Mouse (Mus musculus): ENCODE results near the gene Arhgef28. TPM values are rescaled to one million over a fixed set of nuclear protein-coding genes. Genes with fewer than 3 reads are reported as not detected.

Arhgef28 gene
- polyA plus RNA-seq, 2 experiments: 0.11 to 0.52 TPM

- H3K4me1 ChIP-seq (replicated peaks; ENCODE audit: control insufficient read depth in 2 of 2, insufficient read depth in 2 of 2, low read length in 1 of 2): peaks cover 0 to 3% of the 10 kb centered on the region in 2 experiments; a peak in 1 of 4 replicates
- no peak overlapping the region for H3K4me2 ChIP-seq (ENCODE audit: low read depth)
- no peaks in the 10 kb centered on the region for H3K36me3 ChIP-seq (replicated peaks; ENCODE audit: control insufficient read depth, insufficient read depth, low read depth)
- H3K27me3 ChIP-seq (ENCODE audit: control insufficient read depth, insufficient read depth, low read length): no peaks in the 10 kb centered on the region
- no peak overlapping the region for H3K27ac ChIP-seq
- H3K9me3 ChIP-seq (ENCODE audit: control insufficient read depth, low read length): no peaks in the 10 kb centered on the region
- ATAC-seq (ENCODE audit: insufficient read depth) (no peak), DNase-seq (ENCODE audit: low read depth in 3 of 3, low spot score in 3 of 3) (no peak)
- 43% methylated on average over 4 of the region's 4 CpGs for WGBS (ENCODE audit: insufficient replicate concordance)
- TF ChIP-seq EP300 (IDR thresholded peaks at IDR 0.05; ENCODE audit: low read depth) (no peak), CTCF (IDR thresholded peaks at IDR 0.05; ENCODE audit: low read depth) (no peak)
- H3K4me3 ChIP-seq (ENCODE audit: insufficient read depth in 1 of 2, low read depth in 2 of 2, low read length in 2 of 2): no peak overlapping the region
- H3K9ac ChIP-seq (replicated peaks): no peak overlapping the region
These were observed 197.2 kb downstream of the Arhgef28 start for GRCm38 (mm10) chr13:98009070-98009469.

DNA sequence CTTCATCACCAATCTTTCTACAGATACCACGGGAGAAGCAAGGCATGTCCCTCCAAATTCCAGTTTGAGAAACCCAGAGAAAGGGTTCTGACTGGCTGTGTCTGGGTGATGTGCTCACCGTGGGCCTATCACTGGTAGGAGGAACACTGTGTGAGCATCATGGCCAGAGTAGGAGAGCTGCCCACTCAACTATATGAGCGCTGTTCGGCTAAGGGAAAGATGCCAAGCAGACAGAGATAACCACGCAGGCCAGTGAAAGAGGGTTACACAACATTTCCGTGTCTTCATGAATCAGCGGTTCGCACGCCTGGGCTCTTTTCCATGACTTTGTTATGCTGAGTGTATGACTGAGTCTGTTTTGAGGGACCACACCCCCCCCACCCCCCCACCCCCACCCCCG is 197.7 kb downstream of the Arhgef28 start:
- 61% methylated on average over 10 of the region's 10 CpGs for WGBS (ENCODE audit: insufficient replicate concordance)
- no peak overlapping the region for H3K4me2 ChIP-seq (ENCODE audit: low read depth)
- no peak for ATAC-seq (ENCODE audit: insufficient read depth)

DNA sequence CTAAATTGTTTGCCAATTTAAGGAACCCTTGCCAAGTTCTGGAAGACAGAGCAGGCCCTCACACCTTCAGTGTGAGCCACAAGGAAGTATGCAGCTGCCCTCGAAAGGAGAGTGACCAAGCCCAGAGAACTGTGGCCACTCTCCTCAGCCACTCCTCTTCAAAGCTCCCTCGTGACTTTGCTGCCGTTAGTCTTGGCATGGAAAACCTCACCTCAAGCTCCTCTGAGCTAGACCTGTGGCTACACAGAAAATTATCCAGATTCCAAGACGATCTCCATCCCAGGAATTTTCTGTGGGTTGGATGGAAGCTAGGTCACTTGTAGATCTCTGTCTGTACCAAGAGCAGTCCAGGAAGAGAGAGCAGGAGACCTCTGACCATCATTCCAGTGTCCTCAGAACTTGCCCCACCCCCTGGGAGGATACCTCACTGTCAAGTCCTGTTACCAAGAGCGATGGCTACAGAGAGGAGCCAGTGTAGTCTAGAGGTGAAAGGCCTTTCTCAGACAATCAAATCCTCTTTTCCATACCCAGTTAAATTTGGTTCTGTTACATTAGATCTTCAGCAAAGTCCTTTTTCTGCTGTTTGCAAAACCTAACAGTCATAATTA is 200.5 kb downstream of the Arhgef28 start:
- 50% methylated on average over 5 of the region's 5 CpGs for WGBS (ENCODE audit: insufficient replicate concordance)
- no peak overlapping the region for H3K27ac ChIP-seq
- no peaks in the 10 kb centered on the region for H3K9me3 ChIP-seq (ENCODE audit: control insufficient read depth, low read length)
- H3K4me1 ChIP-seq (replicated peaks; ENCODE audit: control insufficient read depth in 2 of 2, insufficient read depth in 2 of 2, low read length in 1 of 2): peaks cover 0 to 5% of the 10 kb centered on the region in 2 experiments; a peak in 2 of 4 replicates
- no peak for DNase-seq (ENCODE audit: low read depth in 3 of 3, low spot score in 3 of 3)
- no peak overlapping the region for H3K9ac ChIP-seq (replicated peaks)
- TF ChIP-seq EP300 (IDR thresholded peaks at IDR 0.05; ENCODE audit: low read depth): no peak
- no peak for TF ChIP-seq CTCF (IDR thresholded peaks at IDR 0.05; ENCODE audit: low read depth)
- H3K27me3 ChIP-seq (ENCODE audit: control insufficient read depth, insufficient read depth, low read length): no peaks in the 10 kb centered on the region
- no peaks in the 10 kb centered on the region for H3K36me3 ChIP-seq (replicated peaks; ENCODE audit: control insufficient read depth, insufficient read depth, low read depth)
- ATAC-seq (ENCODE audit: insufficient read depth): no peak
- no peak overlapping the region for H3K4me2 ChIP-seq (ENCODE audit: low read depth)
- H3K4me3 ChIP-seq (ENCODE audit: insufficient read depth in 1 of 2, low read depth in 2 of 2, low read length in 2 of 2): no peak overlapping the region

More for the DNA sequence above, 197.7 kb downstream of the Arhgef28 start:
- Histone ChIP-seq H3K9ac (replicated peaks) (no peak overlapping the region), H3K27me3 (ENCODE audit: control insufficient read depth, insufficient read depth, low read length) (no peaks in the 10 kb centered on the region), H3K4me1 (replicated peaks; ENCODE audit: control insufficient read depth in 2 of 2, insufficient read depth in 2 of 2, low read length in 1 of 2) (peaks cover 0 to 3% of the 10 kb centered on the region in 2 experiments; a peak in 1 of 4 replicates), H3K9me3 (ENCODE audit: control insufficient read depth, low read length) (no peaks in the 10 kb centered on the region), H3K4me3 (ENCODE audit: insufficient read depth in 1 of 2, low read depth in 2 of 2, low read length in 2 of 2) (no peak overlapping the region), H3K27ac (no peak overlapping the region), H3K36me3 (replicated peaks; ENCODE audit: control insufficient read depth, insufficient read depth, low read depth) (no peaks in the 10 kb centered on the region)
- no peak for TF ChIP-seq CTCF (IDR thresholded peaks at IDR 0.05; ENCODE audit: low read depth)
- no peak for TF ChIP-seq EP300 (IDR thresholded peaks at IDR 0.05; ENCODE audit: low read depth)
- DNase-seq (ENCODE audit: low read depth in 3 of 3, low spot score in 3 of 3): no peak

DNA sequence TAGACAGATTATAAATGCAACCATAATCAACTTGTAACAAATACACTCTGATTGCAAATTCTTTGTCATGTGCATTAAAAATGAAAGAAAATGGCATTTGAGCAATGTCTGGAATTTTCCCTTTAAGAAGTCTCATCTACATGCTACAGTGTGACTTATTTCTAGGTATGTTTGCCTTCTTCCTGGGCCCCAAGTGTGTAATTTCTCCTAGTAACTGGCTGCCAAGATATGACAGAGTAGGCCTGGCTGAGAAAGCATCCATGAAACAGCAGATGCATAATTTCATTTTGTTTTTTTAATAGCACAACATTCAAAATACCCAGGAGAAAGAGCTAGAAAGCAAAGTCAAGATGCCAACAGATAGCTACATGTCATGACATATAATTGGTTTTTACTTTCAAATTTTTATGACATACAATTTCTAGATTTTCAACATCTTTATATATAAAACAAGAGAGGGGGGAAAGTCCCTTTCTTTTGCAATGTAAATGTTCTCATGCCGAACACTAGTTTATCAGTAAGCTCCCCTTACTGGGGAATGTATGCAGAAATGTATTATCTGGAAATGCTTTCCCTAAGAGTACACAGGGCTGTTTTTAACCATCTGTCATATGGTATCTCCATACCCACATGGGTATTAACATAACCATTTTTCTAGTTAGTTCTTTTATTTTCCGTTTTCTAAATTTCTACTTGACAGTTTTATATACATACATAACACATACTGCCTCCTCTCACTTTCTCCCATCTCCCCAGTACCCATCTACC is 201.4 kb downstream of the Arhgef28 start:
- H3K27ac ChIP-seq: no peak overlapping the region
- peaks cover 0 to 5% of the 10 kb centered on the region in 2 experiments; a peak in 2 of 4 replicates for H3K4me1 ChIP-seq (replicated peaks; ENCODE audit: control insufficient read depth in 2 of 2, insufficient read depth in 2 of 2, low read length in 1 of 2)
- H3K9ac ChIP-seq (replicated peaks): no peak overlapping the region
- H3K36me3 ChIP-seq (replicated peaks; ENCODE audit: control insufficient read depth, insufficient read depth, low read depth): no peaks in the 10 kb centered on the region
- no peak for DNase-seq (ENCODE audit: low read depth in 3 of 3, low spot score in 3 of 3)
- TF ChIP-seq EP300 (IDR thresholded peaks at IDR 0.05; ENCODE audit: low read depth): no peak
- TF ChIP-seq CTCF (IDR thresholded peaks at IDR 0.05; ENCODE audit: low read depth): no peak
- H3K4me3 ChIP-seq (ENCODE audit: insufficient read depth in 1 of 2, low read depth in 2 of 2, low read length in 2 of 2): no peak overlapping the region
- no peak for ATAC-seq (ENCODE audit: insufficient read depth)
- 62% methylated on average over 2 of the region's 2 CpGs for WGBS (ENCODE audit: insufficient replicate concordance)
- no peaks in the 10 kb centered on the region for H3K9me3 ChIP-seq (ENCODE audit: control insufficient read depth, low read length)
- no peaks in the 10 kb centered on the region for H3K27me3 ChIP-seq (ENCODE audit: control insufficient read depth, insufficient read depth, low read length)
- no peak overlapping the region for H3K4me2 ChIP-seq (ENCODE audit: low read depth)

- WGBS (ENCODE audit: insufficient replicate concordance): 40% methylated on average over 7 of the region's 7 CpGs
These were observed 202.5 kb downstream of the Arhgef28 start for GRCm38 (mm10) chr13:98003690-98004089.

More at GRCm38 (mm10) chr13:98003690-98004089, 202.5 kb downstream of the Arhgef28 start:
- H3K4me3 ChIP-seq (ENCODE audit: insufficient read depth in 1 of 2, low read depth in 2 of 2, low read length in 2 of 2): no peak overlapping the region
- peaks cover 0 to 2% of the 10 kb centered on the region in 2 experiments; a peak in 2 of 4 replicates for H3K4me1 ChIP-seq (replicated peaks; ENCODE audit: control insufficient read depth in 2 of 2, insufficient read depth in 2 of 2, low read length in 1 of 2)
- TF ChIP-seq CTCF (IDR thresholded peaks at IDR 0.05; ENCODE audit: low read depth): no peak
- no peak for TF ChIP-seq EP300 (IDR thresholded peaks at IDR 0.05; ENCODE audit: low read depth)
- ATAC-seq (ENCODE audit: insufficient read depth): no peak
- H3K36me3 ChIP-seq (replicated peaks; ENCODE audit: control insufficient read depth, insufficient read depth, low read depth): no peaks in the 10 kb centered on the region
- H3K9ac ChIP-seq (replicated peaks): no peak overlapping the region
- H3K27ac ChIP-seq: no peak overlapping the region
- H3K9me3 ChIP-seq (ENCODE audit: control insufficient read depth, low read length): no peaks in the 10 kb centered on the region
- no peak overlapping the region for H3K4me2 ChIP-seq (ENCODE audit: low read depth)
- no peak for DNase-seq (ENCODE audit: low read depth in 3 of 3, low spot score in 3 of 3)
- no peaks in the 10 kb centered on the region for H3K27me3 ChIP-seq (ENCODE audit: control insufficient read depth, insufficient read depth, low read length)

Measured in liver, embryonic 14.5 days (tissue).